Mouse (Mus musculus): ENCODE data around the gene Ndrg3.

Gene Ndrg3

GRCm38 (mm10) chr2:156991470-156992319 lies at the start of gene Ndrg3:
TSS of gene Ndrg3 (minus strand) at chr2:156992056.
- under 1% methylated on average over 65 of the region's 66 CpGs for WGBS

GRCm38 (mm10) chr2:157041421-157041820 lies 49.6 kb upstream of the Ndrg3 start:
- WGBS = 87% methylated on average over 7 of the region's 7 CpGs

DNA sequence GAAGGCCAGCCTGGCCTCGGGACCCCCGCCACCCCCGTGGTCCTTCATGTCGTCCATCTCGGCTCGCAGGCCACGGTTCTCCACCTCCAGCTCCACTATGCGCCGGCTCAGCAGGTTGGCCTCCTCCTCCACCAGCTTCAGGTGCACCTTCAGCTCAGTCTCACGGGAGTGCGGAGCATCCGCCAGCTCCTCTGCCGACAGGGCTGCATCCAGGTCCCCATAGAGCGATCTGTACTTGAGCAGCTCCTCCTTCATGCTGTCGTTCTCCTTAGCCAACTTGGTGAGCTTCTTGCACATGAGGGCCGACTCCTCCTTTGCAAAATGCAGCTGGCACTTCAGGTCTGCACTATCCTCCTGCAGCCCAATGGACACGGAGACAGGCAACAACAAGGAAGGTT lies 48.8 kb upstream of the Ndrg3 start:
- WGBS = 85% methylated on average over 17 of the region's 17 CpGs

- WGBS = 76% methylated on average over 50 of the region's 50 CpGs
Observed at GRCm38 (mm10) chr2:157039900-157040648, 48.2 kb upstream of the Ndrg3 start.

DNA sequence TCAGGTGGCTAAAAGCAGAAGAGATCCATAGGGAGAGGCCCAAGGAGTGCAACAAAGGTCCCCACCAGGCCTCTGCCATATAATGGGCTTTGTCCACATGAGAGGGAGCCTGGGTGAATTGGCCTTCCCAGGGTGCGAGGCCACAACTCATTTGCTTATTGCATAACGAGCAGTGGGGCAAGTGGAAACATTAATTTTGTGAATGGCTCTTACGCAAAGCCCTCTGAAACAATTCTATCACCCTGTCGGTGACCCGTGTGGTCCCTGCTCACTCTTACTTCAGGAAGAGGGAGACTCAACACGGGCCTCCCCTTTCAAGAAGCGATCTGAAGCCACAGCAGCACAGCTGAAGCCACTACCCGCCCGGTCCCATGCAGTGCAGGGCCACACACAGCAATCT lies 45.4 kb upstream of the Ndrg3 start:
- WGBS = 76% methylated on average over 9 of the region's 9 CpGs

GRCm38 (mm10) chr2:157036400-157036799 lies 44.5 kb upstream of the Ndrg3 start:
- WGBS = 87% methylated on average over 8 of the region's 8 CpGs

- 84% methylated on average over 7 of the region's 7 CpGs for WGBS
Observed at GRCm38 (mm10) chr2:157035371-157035770, 43.5 kb upstream of the Ndrg3 start.

GRCm38 (mm10) chr2:157030804-157031203 lies 38.9 kb upstream of the Ndrg3 start:
- 39% methylated on average over 9 of the region's 9 CpGs for WGBS

GRCm38 (mm10) chr2:157028261-157028660 lies 36.4 kb upstream of the Ndrg3 start:
- WGBS = 97% methylated on average over 4 of the region's 4 CpGs

DNA sequence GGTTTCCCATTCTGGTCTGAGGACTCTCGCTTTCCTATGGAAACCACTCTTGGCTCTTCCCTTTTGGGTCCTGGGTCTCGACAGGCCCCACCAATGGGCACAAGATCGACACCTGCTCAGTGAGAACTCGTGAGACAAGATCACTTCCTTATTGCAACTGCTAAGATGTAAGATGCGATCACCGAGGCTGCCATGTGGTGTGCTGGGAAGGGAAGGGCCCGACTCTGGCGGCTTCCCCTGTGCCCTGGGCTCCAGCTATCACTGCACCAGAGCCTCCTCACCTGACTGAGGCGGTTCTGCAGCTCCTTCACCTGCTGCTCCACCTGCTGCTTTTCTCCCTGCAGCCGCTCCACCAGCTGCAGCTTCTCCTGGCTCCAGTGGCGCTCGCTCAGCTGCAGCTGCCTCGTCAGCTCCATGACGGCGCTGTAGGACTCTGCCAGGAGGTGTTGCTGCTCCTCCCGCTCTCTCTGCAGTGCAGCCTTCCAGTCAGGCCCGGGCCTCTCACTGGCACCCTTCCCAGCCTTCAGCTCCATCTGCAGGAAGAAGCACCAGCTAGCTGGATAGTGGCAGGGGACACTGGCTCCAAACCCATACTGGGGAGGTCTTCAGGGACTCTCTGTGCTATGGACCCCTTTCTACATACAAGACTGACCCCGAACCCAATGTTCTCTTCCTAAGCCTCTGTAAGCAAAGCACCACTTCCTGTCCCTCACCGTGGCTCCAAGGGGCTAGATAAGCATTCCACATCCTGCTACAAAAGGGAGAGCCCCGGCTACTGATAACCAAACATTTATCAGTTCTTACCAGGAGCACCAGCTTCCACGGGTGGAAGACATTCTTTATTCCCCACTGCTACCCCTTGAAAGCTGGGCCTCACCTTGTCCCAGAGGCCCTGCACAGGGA lies 35.5 kb upstream of the Ndrg3 start:
- WGBS = 62% methylated on average over 21 of the region's 21 CpGs

- WGBS = 91% methylated on average over 16 of the region's 16 CpGs
Observed at GRCm38 (mm10) chr2:157021156-157021555, 29.3 kb upstream of the Ndrg3 start.

DNA sequence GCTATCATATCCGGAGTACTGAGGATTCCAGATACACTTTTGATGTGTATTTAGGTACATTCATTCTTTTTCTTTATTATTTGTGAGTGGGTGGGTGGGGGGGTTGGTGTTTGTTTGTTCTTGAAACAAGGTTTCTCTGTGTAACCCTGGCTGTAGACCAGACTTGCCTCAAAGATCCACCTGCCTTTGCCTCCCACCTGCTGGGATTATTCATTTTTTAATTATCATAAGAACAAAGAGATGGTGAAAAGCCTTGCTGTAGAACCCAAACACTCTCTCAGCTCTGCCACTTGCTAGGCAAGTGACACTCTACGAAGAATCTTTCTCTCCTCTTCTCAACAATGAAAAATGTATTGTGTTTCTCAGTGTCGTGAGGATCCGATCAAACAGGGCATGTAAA lies 27.4 kb upstream of the Ndrg3 start:
- 81% methylated on average over 4 of the region's 4 CpGs for WGBS

DNA sequence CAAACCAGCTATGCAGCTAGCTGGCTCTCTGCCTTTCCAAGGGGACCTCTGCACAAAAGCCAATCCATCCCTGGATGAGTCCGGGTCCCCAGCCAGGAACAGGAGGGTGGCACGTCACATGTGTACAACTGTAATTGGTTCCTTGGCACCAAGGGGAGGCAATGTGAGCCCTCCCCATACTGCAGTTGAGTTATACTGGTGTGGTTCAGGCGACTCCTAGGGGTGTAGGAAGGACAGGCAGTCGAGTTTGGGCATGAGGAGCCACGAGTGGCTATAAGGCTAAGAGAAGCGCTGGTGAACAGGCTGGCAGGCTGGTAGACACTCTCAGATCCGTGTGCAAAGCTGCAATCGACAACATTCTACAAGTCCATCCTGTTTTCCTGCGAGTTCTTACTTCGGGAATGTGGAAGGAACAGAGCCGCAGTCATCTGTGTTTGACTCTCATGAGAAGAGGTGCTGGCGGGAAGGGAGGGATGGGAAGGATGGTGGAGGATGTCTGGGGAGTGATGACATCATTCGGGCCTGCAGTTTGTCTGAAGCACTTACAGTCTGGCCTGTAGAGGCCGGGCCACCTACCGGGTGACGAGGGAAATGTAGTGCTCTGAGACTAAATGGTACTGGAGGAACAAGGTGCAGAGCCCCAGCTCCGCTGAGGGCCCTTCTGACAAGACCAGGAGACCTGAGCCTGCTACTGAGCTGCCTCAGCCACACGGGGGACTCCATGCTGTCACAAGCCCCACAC lies 24.8 kb upstream of the Ndrg3 start:
- WGBS = 73% methylated on average over 18 of the region's 18 CpGs

- 86% methylated on average over 6 of the region's 6 CpGs for WGBS
Observed at GRCm38 (mm10) chr2:157012341-157012740, 20.5 kb upstream of the Ndrg3 start.

DNA sequence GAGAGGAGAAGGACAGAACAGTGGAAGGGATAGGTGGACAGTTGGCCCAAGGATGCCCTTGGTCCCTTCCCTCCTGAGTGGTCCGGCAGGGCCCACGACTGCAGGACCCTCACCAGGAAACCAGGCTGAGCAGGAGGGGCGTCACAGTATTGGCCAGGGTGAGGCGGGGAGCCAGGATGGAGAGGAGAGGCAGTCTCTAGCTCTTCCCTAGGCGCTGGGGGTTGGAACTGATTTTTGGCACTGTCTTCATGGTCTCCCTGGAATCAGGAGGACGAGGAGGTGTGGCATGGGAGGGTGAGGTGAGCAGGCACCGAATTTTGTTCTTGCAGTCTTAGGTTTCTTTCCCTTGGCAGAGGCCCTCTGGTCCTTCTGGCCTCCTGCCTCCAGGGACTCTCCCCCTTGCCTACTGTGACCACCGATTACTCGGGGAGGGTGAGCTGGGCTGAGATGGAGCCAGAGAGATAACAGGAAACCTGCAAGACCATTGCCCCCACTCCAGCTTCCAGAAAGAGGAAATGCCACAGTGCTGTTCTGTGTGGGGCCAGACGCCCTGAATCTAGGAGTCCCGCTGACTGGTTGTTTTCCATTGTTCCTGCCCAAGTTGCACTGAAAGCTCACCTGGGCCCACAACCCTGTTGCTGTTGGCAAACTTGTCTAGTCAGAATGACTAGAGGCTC lies 18.9 kb upstream of the Ndrg3 start:
- 31% methylated on average over 11 of the region's 11 CpGs for WGBS

GRCm38 (mm10) chr2:157007234-157007596 lies 15.4 kb upstream of the Ndrg3 start:
- 17% methylated on average over 5 of the region's 5 CpGs for WGBS

DNA sequence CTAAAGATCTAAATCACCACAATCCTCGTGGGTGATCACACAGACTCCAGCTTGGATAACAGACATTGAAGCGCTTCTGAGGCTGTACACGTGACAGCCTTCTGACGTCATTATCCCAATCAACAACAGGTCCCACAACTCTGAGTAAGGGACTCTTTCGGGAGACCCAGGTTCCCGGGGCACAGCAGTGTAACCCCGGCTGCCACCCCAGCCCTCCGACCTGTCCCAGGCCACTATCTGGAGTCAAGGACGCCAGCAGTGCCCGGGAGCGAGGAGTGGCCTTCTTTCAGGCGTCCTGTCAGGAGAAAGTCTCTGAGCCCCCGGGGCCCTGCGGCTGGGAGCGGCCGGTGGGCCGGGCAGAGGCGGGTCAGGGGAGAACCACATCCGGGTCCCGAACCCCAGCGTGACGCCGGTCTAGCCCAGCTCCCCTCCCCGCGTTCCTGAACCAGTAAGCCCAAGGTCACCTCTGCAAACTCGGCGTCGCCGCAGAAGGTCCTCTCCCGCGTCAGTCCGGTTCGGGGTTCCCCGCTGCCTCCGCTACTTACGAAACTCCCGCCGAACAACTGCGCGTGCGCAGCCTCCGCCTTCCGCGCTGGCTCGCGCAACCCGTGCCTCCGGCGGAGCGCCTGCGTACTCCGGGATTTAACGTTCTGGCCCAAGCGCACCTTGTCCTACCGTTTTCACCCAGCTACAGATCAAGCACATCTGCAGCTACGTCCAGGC lies 14.8 kb upstream of the Ndrg3 start, which contains the start of gene Dsn1:
TSS of gene Dsn1 (minus strand) at position 644 of the 723 bp plus-strand sequence.
- WGBS = under 1% methylated on average over 56 of the region's 56 CpGs

DNA sequence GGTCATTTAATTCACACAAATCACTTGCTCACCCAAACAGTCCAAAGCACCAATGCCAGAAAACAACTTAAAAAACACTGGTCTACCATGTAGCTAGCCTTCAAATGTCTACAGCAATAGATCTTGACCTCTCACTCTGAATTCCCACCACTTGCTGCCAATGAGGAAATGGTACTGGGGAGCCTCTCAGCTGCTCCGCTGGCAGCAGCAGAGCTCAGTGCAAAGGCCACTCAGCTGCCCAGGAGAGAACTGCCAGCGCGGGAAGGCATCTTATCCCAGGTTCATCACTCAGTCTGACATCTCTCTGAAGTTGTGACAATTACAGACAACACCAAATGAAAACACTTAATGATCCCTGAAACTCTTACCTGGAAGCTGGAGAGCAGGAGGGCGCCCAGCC lies 10.5 kb upstream of the Ndrg3 start:
- WGBS = 96% methylated on average over 4 of the region's 4 CpGs

DNA sequence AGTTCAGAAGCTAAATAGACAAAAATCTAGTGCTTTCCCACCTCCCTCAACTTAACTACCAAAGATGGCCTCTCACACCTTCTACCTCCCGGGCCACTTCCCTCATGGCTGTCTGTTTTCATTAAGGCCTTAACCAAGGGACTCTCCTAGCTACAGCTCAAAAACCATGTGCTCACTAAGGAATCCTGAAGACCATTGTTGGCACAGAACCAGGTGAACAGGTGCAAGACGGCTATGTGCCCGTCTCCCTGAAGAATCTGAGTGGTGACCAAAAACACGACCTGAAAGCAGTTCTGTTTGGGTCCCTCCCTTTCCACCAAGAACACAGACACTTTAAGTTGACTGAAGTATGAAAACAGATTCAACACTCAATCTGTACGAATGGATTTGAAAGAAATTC lies 6.4 kb upstream of the Ndrg3 start:
- WGBS = 86% methylated on average over 5 of the region's 5 CpGs

GRCm38 (mm10) chr2:156996576-156996975 lies 4.7 kb upstream of the Ndrg3 start:
- 47% methylated on average over 6 of the region's 6 CpGs for WGBS
